Mouse (Mus musculus) v-Abl transformed pro-B cells (cell line): Measurements from ENCODE around the gene Rab11fip4.

Experiments
- in situ Hi-C, 2 experiments: fragments of 400-800 bp; cut with MboI; formaldehyde crosslinking; loops; one replicate each; pipeline ENCODE4 v1.15.1; 2025; ENCODE audit not compliant: unreplicated experiment in 2 of 2

Rab11fip4 gene

DNA sequence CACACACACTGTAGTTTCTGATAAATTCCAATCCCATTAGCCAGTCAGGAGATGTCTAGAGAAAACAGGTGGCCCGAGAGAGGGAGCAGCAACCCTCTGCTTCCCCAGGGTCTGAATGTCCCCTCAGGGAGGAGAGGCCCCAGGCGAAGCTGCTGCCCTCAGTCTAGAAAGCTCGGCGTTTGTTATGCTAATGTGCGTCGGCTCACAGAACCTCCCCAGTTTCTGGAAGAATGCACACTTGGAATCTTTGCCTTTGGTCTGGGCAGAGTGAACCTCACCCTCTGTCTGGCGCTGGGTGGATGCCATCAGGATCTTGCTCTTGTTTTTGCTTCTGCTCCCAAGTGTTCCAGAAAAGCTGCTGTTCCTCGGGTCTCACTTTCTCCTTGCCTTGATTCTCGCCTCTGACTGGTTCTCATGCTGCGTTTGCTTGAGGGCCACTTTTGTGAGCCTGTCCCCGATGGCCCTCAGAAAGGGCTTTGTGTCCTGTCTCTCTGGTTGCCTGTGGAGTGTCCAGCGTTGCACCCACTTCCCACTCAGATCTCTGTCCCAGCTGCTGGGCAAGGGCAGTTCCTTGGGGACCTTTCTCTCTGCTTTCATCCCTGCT is 55.6 kb downstream of the Rab11fip4 start:
- in situ Hi-C loops, result no loop called here

DNA sequence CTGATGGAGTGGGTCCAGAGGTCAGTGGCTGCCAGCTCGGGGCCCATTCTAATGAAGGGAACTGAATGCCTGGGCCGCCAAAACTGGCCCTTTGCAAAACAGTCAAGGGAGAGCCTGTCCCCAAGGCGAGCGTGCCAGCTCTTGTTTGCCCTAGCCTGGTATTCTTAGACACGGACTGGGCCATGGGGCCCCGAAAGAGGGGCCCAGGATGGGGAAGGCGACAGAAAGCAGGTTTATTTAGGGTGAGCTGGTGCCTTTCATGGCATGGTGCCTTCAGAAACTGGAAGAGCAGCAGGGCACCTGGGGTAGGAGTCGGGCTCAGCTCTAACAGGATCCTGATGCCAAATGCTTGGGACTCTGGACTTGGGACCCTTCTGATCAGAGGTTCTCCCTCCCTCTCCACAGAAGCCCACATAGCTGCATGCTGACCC is 56.1 kb downstream of the Rab11fip4 start:
- in situ Hi-C loops, result no loop called here

DNA sequence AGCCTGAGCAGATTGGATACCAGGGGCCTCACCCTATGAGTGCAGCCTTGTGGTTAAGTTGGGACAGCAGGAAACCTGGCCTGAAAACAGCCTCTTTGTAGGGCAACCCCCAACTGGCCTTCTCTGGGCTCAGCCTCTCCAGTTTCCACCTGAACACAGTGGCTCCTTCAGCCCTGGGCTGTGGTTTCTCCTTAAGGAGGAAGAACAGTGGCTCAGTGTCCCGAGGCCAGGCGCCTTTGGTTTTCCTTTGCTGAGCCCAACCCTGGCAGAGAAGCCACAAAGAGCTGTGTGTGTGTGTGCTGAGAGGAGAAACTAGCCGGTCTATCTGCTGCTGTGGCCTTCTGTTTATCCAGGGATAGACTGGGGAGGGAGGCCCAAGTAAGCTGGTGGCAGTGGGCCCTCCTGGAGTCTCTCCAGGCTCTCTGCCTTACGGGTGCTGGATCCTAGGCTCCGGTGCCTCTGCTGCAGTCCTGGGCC is 59.4 kb downstream of the Rab11fip4 start:
- in situ Hi-C loops, result no loop called here

DNA sequence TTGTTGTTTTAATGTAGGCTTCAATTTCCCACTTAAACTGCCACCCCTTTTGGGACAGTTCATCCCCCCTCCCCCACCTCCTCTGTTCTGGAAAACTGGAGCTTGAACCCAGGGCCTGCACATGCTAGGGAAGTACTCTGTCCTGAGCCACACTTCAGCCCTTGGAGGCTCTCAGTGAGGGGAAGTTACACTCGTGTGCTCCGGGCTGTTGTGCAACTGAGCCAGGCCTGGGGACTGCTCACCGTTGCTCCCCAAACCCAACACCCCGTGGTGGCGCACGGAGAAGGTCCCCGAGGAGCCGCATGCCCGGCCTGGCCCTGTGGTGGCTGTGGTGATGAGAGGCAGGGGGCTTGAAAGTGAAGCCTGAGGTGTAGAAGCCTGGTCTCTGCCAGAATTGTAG is 61.2 kb downstream of the Rab11fip4 start:
- in situ Hi-C loops, result no loop called here

DNA sequence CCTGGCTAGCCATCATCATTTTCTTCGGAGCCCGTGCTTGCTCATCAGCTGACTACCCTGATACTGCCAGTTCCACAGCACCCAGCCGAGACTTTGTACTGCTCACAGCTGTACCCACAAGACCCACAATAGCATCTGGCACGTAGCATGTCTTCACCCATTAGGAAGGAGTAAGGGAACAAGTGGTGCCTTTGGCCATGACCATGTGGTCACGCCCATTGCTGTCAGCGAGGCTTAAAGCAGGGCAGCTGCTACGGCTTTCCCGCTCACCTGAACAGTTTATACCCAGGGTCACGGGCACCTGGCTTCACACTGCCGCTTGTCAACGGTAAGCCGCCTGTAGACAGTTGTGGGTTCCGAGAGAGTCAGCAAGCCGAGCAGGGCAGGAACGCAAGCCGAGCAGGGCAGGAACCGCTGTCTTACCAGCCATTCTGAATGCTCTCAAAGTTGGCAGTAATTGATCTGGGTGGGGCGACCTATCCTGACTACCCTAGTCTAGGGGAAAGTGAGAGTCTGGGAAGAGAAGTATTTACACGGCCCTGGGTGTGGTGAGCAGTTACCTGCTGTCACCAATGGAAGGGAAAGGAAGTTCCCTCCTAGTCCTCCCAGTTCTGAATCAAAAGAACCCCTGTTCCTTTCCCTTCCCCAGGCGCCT is 62.0 kb downstream of the Rab11fip4 start:
- in situ Hi-C loops, result no loop called here

DNA sequence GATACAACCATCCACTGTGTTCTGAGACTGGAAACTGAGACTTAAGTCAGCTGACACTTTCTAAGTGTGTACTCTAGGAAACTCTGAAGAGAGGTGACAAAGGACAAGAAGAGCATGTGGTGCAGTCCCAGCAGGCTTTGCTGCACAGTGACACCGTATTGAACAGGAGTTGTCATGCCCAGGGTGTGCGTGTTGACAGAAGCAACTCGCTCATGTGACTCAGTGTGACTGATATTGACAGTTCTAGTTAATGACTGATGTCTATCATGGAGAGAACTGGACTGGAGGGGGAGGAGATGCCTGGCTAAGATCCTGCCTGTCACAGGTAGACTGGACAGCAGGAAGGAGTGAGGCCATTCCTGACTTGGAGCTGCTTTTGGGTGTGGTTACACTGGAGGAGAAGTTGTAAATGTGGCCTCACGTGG is 63.4 kb downstream of the Rab11fip4 start:
- in situ Hi-C loops, result no loop called here

DNA sequence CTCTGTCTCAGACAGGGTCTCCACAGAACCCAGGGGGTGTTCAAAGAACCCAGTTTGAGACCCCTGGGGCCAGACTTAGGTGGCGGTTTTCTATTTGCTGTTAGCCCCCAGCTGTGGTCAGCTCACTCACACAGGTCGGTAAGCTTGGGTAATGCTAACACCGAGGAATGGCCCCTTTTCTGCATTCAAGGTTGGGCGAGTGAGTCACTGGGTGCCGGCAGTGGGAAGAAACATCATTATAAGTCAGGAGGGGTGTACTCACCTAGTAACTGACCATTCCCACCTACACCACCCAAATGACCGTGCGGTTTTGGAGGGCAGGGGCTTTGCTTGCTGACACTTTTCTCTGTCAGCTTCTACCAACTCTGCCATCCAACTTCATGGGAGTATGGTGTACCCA is 64.6 kb downstream of the Rab11fip4 start:
- in situ Hi-C loops, result no loop called here

DNA sequence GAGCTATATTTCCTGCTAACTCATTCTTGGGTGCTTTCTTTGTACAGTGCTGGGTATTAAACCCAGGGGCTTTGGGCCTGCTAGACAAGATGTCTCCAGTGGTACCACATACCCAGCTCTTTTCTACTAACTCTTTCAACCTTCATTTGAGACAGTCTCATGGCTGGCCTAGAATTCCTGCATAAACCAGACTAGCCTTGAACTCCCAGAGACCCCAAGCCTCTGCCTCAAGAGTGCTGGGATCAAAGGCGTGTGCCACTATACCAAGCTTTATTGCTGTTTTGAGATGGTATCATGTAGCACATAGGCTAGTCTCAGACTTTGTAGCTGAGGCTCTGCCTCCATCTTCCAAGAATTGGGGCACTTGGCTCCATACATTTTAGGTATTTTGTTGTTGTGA is 65.5 kb downstream of the Rab11fip4 start:
- in situ Hi-C loops, result no loop called here

DNA sequence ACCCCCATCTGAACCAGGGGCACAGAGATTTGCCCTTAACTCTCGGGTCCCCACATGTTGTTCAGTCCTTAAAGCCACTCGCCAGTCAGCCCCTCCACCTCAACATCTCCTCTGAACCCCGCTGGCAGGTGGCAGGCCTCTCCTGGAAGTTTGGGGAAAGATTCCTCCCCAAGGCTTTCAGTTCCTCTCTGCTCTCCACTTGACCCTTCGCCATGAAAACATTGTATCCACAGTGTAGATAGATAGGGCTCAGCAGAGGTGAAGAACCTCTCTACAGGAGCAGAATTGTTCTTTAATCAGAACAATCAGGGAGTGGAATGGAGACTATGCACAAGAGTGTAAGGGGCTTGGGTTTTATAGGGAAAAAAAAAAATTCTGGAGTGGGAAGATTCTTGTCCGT is 66.0 kb downstream of the Rab11fip4 start:
- in situ Hi-C loops, result no loop called here

DNA sequence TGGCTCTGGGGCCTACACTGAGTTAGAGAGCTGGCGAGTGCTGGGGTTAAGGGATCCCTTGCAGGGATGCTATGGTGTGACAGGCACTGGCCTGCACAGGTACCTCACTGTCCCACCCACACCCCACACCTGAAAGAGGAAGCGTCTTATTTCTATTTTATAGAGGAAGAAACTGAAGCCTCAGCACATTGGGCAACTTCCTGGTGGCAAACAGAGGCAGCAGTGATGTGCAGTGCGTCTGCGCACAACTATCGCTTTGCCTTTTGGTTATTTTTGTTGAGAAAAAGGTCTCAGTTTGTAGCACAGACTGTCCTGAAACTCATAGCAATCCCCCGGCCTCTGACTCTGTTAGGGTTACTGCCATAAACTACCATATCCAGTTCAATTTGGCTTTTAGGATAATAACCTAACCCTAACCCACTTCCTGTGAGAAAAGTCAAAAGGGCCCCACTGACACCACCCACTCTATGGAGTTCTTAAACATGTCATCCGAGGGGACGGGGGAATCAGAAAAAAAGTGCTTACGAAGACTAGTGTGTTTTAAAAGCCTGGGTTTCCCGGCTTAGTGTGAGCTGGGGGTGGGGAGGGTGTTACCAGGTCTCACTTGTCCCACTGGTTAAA is 67.3 kb downstream of the Rab11fip4 start:
- in situ Hi-C loops, result no loop called here

DNA sequence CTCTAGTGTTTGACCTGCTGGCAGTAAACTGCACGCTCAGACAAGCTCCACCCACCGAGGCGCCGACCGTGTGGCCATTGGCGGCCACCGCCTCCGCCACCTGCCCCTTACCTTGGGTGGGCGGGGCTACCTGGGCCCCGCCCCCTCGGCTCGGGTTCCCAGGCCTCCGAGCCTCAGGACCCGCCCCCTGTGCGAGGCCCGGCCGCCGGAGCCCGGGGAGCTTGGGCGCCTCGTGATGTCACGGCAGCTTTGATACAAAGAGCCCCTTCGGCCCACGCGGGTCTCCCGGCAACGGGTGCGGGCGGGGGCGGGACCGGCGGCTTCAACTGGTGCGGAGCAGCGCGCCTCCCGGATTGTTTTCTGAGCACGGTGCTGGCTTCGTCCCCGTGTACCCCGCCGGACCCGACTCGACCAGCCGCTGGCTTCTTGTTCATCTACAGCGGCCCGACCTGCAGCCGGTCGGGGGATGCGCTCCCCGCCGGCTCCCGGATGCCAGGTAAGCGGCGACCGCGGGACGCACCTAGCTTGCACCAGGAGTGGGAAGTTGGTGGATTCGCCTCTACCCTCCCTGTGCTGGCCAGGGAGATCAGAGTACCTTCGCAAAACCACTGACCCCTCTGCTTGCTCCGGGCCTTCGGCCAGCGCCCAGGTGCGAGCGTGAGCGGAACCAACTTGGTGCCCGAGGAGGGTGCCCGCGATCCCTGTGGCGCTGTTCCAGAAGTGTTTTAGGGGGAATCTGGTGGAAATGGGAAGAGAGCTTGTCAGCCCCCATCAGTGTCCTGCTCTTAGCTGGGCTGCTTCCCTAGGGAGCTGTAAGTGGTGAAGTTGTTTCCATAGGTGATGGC is 69.6 kb downstream of the Rab11fip4 start:
- in situ Hi-C loops, result no loop called here

DNA sequence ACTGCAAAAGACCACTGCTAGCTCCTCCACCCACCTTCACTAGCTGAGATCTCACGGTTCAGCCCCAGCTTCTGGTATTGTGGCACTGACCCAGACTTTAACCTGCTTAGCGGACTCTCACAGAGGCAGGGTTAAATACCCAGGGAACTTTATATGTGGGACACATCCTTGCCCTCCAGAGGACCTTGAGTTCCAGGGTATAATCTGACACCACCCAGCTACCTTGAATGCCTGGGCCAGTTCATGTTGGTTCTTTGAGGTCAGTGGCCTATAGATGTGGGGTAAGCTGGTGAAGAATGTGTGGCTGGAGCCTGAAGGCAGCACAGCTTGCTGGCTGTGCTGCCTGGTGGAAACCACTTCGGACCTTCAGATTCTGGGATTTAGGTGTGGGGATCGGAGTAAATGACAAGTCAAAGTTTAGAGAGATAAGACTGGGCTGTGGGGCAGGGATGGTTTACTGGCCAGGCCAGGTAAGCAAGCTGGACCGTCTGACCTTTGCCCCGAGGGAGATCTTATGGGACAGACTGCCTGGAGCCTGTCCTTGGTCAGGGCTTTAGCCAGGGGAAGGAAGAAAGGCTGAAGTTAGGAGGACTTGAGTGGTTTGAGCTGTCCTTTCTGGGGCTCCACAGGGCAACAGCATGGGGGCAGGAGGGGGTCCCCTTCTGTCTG is 71.0 kb downstream of the Rab11fip4 start:
- in situ Hi-C loops, result no loop called here

DNA sequence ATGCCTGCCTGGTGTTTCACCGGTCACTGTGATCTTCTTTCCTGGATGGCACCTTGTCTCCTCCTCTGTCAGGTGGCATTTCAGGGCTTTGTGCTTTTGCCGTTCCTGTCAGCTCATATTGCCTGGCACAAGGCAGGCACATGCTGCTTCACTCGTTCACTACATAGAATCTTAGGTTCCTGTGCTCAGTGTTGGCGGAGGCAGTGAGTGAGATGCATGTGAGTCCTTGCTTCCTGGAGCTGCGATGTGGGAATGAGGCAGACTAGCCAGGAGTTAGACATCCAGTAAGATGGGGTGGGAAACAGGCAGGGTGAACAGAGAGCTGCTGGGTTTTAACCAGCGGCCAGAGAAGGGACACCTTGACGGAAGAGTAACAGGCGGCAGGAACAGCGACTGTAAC is 72.1 kb downstream of the Rab11fip4 start:
- in situ Hi-C loops, result no loop called here

DNA sequence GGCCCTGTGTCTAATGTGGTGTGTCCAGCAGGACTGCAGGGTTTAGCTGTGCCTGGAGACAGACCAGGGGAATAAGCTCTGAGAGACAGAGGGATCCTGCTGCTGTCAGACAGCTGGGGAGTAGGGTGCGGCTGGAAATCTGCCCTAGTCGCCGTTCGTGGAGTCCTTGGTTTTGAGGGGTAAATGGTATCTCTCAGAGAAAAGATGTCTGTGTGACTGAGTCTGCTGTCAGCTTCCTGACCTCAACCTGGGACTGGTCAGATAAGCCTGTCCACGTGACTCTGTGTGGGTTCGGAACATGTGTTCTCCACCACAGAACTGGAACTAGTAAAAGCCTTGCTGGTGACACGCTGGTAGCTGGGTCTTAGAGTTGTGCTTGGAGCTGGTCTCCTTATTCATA is 72.6 kb downstream of the Rab11fip4 start:
- in situ Hi-C loops, result no loop called here

DNA sequence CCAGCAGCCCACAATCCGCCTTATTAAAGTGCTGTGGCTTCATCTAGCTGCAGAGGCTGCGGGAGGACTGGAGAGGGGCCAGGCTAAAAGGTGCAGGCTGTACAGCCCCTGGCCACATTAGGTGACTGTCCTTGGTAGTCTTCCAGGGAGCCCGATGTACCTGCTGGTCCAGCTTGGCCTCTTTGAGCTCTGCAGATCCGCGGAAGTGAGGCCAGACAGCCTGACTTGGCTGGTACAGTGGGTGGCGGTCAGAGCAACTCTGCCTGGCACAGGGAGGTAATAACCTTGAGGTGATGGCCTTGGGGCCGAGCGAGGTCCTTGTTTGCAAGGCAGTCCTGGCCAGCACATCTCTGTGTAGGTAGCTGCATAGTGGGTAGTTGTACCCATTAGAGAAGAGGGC is 75.5 kb downstream of the Rab11fip4 start:
- in situ Hi-C loops, result no loop called here

DNA sequence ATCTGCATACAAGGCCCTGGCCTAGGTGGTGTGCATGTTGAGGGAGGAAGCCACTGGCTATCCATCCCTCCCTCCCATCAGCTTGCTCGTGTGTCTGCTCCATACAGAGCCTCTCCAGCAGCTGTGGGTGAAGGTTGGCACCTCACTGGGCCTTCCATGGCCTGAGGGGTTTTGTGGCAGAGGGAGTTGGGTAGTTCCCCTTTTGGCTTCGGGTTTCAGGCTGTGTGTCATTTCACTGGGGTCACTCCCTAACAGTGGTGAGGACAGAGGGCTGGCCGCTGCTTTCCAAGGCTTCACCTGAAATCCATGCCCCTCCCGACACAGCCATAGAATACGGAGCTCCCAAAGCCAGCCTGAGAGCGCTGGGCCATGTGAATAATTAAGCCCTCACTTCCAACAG is 78.2 kb downstream of the Rab11fip4 start:
- in situ Hi-C loops, result no loop called here

DNA sequence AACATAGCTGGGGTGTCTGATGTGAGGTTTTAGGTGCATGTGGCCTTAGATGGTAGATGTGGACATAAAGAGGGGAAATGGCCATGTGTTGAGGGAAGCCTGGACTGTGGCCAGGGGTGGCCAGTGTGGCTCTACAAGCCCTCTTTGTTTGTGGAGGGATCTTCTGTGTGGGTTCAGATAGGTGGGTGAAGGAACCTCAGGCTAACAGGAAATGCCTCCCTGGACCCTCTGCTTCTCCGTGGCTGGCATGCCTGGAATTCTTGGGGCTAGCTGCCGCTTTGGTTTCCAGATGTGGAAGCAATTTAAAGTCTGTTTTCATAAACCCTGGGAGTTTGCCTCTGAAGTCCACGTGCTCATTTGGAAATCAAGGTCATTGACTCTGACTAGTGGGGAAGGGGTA is 78.9 kb downstream of the Rab11fip4 start:
- in situ Hi-C loops, result loop anchor here (5.0 to 10.0 kb wide), 3 partner anchors 43 to 825 kb away; no protein-coding TSS in a partner anchor

DNA sequence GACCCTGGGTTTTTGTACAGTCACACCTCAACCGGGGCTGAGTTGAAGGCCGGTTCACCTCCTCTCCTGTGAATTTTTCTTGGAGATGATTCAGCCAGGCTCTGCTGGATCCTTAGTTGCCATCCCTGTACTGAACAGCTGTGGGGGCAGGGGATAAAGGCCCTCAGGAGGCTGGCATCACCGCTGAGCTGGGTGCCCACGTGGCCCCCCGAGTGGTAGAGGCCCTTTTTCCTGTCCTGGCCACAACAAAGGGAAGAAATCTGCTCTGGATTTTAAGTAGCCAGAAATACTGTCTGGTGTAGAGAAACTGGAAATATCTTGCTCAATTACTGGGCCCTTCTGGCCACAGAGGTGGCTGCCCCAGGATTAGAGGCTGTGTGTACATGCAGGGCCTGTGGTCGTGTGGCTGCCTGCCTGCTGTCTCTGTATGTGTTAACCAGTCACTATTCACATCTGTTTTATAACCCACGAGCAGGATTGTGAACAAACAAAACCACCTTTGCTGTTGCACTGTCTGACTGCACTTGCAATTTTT is 79.5 kb downstream of the Rab11fip4 start:
- in situ Hi-C loops, result loop anchor here (5.0 to 10.0 kb wide), 3 partner anchors 43 to 826 kb away; no protein-coding TSS in a partner anchor

DNA sequence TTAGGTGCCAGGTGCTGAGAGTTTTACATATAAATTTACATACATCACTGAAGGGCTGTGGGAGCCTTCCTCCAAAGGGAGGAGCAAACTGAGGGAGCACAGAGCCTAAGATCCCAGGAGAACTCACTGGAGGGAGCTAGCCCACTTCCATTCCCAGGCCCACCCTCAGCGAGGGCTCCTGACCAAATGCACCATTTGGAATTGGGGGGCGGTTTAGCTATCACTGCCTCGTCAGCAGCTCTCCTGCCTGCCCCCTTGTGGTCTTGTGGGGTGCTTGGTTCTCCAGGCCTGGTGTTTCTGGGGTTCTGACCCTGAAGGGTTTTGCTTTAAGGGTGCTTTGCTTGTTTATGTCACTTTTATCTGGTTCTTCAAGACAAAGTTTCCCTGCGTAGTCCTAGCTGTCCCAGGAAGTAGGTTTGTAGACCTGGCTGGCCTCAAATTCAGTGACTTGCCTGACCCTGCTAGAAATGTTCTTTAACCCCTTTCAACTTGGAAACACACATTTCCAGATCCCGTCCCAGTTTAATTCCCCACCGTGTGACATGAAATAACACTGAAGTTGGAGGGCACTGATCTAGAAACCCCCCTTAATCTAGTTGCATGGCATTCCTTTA is 80.8 kb downstream of the Rab11fip4 start:
- in situ Hi-C loops, result loop anchor here (5.0 to 10.0 kb wide), 3 partner anchors 44 to 827 kb away; no protein-coding TSS in a partner anchor

DNA sequence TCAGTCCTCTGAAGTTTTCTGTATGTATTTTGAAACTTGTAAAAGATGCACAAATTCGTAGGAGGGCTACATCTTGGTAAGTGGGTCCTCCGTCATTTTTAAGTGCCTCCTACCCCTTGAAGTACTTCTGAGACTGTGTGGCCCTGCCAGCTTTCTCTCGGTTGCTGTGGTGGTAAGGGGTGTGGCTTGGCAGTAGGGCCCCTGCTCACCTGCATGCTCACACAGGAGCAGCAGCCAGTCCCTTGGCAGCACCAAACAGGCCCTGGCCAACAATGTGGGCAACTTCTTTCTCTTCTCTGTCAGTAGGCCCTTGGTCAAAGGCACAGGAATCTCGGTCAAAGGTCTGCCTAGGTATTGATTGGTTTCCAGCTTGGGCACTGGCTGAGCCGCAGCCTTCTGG is 82.1 kb downstream of the Rab11fip4 start:
- in situ Hi-C loops, result loop anchor here (5.0 to 10.0 kb wide), 3 partner anchors 46 to 828 kb away; no protein-coding TSS in a partner anchor
